Mouse (Mus musculus): ENCODE results near the gene Tpi1. TPM values are rescaled to one million over a fixed set of nuclear protein-coding genes. Genes with fewer than 3 reads are reported as not detected.

Tpi1 gene
- total RNA-seq, 2 experiments from 2014 or later: 17.9 to 64.1 TPM

GRCm38 (mm10) chr6:124786756-124787420 lies 27.2 kb downstream of the Tpi1 start:
- no peak for ATAC-seq (replicated peaks; ENCODE audit: low FRiP score, poor library complexity, severe bottlenecking)

- ATAC-seq (replicated peaks; ENCODE audit: low FRiP score, poor library complexity, severe bottlenecking): no peak
These were observed 31.7 kb downstream of the Tpi1 start for GRCm38 (mm10) chr6:124782436-124782835.

- ATAC-seq (replicated peaks; ENCODE audit: low FRiP score, poor library complexity, severe bottlenecking): no peak
These were observed 33.2 kb downstream of the Tpi1 start for GRCm38 (mm10) chr6:124780917-124781316.

GRCm38 (mm10) chr6:124779984-124780416 lies 34.1 kb downstream of the Tpi1 start:
- ATAC-seq (replicated peaks; ENCODE audit: low FRiP score, poor library complexity, severe bottlenecking): no peak

- ATAC-seq (replicated peaks; ENCODE audit: low FRiP score, poor library complexity, severe bottlenecking): no peak
These were observed 34.7 kb downstream of the Tpi1 start, which contains the start of gene Lrrc23 for GRCm38 (mm10) chr6:124779222-124779983. TSS of gene Lrrc23 (minus strand) at chr6:124779727.

- no peak for ATAC-seq (replicated peaks; ENCODE audit: low FRiP score, poor library complexity, severe bottlenecking)
These were observed 43.6 kb downstream of the Tpi1 start for GRCm38 (mm10) chr6:124770511-124770910.

GRCm38 (mm10) chr6:124770013-124770412 lies 44.1 kb downstream of the Tpi1 start:
- ATAC-seq (replicated peaks; ENCODE audit: low FRiP score, poor library complexity, severe bottlenecking): no peak

- ATAC-seq (replicated peaks; ENCODE audit: low FRiP score, poor library complexity, severe bottlenecking): no peak
These were observed 44.9 kb downstream of the Tpi1 start, which contains the start of gene Eno2 for GRCm38 (mm10) chr6:124769101-124769765. TSS of gene Eno2 (minus strand) at chr6:124769673.

GRCm38 (mm10) chr6:124768704-124769044 lies 45.4 kb downstream of the Tpi1 start:
- ATAC-seq (replicated peaks; ENCODE audit: low FRiP score, poor library complexity, severe bottlenecking): no peak

GRCm38 (mm10) chr6:124767920-124768703 lies 46.0 kb downstream of the Tpi1 start:
- peak; percentile 33; the same call in 1 of the 2 replicates for ATAC-seq (replicated peaks; ENCODE audit: low FRiP score, poor library complexity, severe bottlenecking)

GRCm38 (mm10) chr6:124767536-124767919 lies 46.6 kb downstream of the Tpi1 start:
- no peak for ATAC-seq (replicated peaks; ENCODE audit: low FRiP score, poor library complexity, severe bottlenecking)

- ATAC-seq (replicated peaks; ENCODE audit: low FRiP score, poor library complexity, severe bottlenecking): no peak
These were observed 48.1 kb downstream of the Tpi1 start for GRCm38 (mm10) chr6:124765951-124766350.

Other genes with a start within 250 kb of the Tpi1 start
- not detected in 2 replicates for gene C1rb, start 244.0 kb downstream of the Tpi1 start, total RNA-seq (2015; ENCODE audit: low replicate concordance)
- gene C1rb, start 244.0 kb downstream of the Tpi1 start, total RNA-seq (2017; ENCODE audit: low replicate concordance): not detected in 2 replicates
- not detected in 2 replicates for gene C1s2, start 178.2 kb downstream of the Tpi1 start, total RNA-seq (2015; ENCODE audit: low replicate concordance)
- gene C1s2, start 178.2 kb downstream of the Tpi1 start, total RNA-seq (2017; ENCODE audit: low replicate concordance): not detected in 2 replicates
- gene Lpcat3, start 151.3 kb downstream of the Tpi1 start, total RNA-seq (2015; ENCODE audit: low replicate concordance): 452 and 538 TPM in 2 replicates
- 191 and 249 TPM in 2 replicates for gene Lpcat3, start 151.3 kb downstream of the Tpi1 start, total RNA-seq (2017; ENCODE audit: low replicate concordance)
- gene Emg1, start 102.1 kb downstream of the Tpi1 start, total RNA-seq (2015; ENCODE audit: low replicate concordance): 103 and 153 TPM in 2 replicates
- gene Emg1, start 102.1 kb downstream of the Tpi1 start, total RNA-seq (2017; ENCODE audit: low replicate concordance): 69.4 and 86.4 TPM in 2 replicates
- 61.2 and 143 TPM in 2 replicates for gene Phb2, start 102.0 kb downstream of the Tpi1 start, total RNA-seq (2015; ENCODE audit: low replicate concordance)
- gene Phb2, start 102.0 kb downstream of the Tpi1 start, total RNA-seq (2017; ENCODE audit: low replicate concordance): 76.0 and 79.9 TPM in 2 replicates
- gene Ptpn6, start 75.6 kb downstream of the Tpi1 start, total RNA-seq (2015; ENCODE audit: low replicate concordance): 39.3 and 91.8 TPM in 2 replicates
- 91.8 and 94.2 TPM in 2 replicates for gene Ptpn6, start 75.6 kb downstream of the Tpi1 start, total RNA-seq (2017; ENCODE audit: low replicate concordance)
- gene Grcc10, start 72.9 kb downstream of the Tpi1 start, total RNA-seq (2015; ENCODE audit: low replicate concordance): 26.0 and 63.4 TPM in 2 replicates
- 21.9 and 23.3 TPM in 2 replicates for gene Grcc10, start 72.9 kb downstream of the Tpi1 start, total RNA-seq (2017; ENCODE audit: low replicate concordance)
- not detected in 2 replicates for gene Gm45234, start 58.3 kb downstream of the Tpi1 start, total RNA-seq (2015; ENCODE audit: low replicate concordance)
- not detected in 2 replicates for gene Gm45234, start 58.3 kb downstream of the Tpi1 start, total RNA-seq (2017; ENCODE audit: low replicate concordance)
- 9.4 and 13.8 TPM in 2 replicates for gene Atn1, start 57.8 kb downstream of the Tpi1 start, total RNA-seq (2015; ENCODE audit: low replicate concordance)
- 0.15 and 0.51 TPM in 2 replicates for gene Atn1, start 57.8 kb downstream of the Tpi1 start, total RNA-seq (2017; ENCODE audit: low replicate concordance)
- not detected in 2 replicates for gene Eno2, start 44.6 kb downstream of the Tpi1 start, total RNA-seq (2015; ENCODE audit: low replicate concordance)
- gene Eno2, start 44.6 kb downstream of the Tpi1 start, total RNA-seq (2017; ENCODE audit: low replicate concordance): not detected in 2 replicates
- gene Lrrc23, start 34.6 kb downstream of the Tpi1 start, total RNA-seq (2015; ENCODE audit: low replicate concordance): not detected in 2 replicates
- not detected in 2 replicates for gene Lrrc23, start 34.6 kb downstream of the Tpi1 start, total RNA-seq (2017; ENCODE audit: low replicate concordance)
- 3.4 and 9.7 TPM in 2 replicates for gene Spsb2, start 5.6 kb downstream of the Tpi1 start, total RNA-seq (2015; ENCODE audit: low replicate concordance)
- gene Spsb2, start 5.6 kb downstream of the Tpi1 start, total RNA-seq (2017; ENCODE audit: low replicate concordance): 7.6 and 8.2 TPM in 2 replicates
- 35.6 and 60.5 TPM in 2 replicates for gene Usp5, start 15.2 kb upstream of the Tpi1 start, total RNA-seq (2015; ENCODE audit: low replicate concordance)
- gene Usp5, start 15.2 kb upstream of the Tpi1 start, total RNA-seq (2017; ENCODE audit: low replicate concordance): 41.2 and 53.1 TPM in 2 replicates
- gene Cdca3, start 15.3 kb upstream of the Tpi1 start, total RNA-seq (2015; ENCODE audit: low replicate concordance): 529 and 565 TPM in 2 replicates
- gene Cdca3, start 15.3 kb upstream of the Tpi1 start, total RNA-seq (2017; ENCODE audit: low replicate concordance): 409 and 459 TPM in 2 replicates
- gene Gnb3, start 26.0 kb upstream of the Tpi1 start, total RNA-seq (2015; ENCODE audit: low replicate concordance): not detected in 2 replicates
- not detected in 2 replicates for gene Gnb3, start 26.0 kb upstream of the Tpi1 start, total RNA-seq (2017; ENCODE audit: low replicate concordance)
- gene P3h3, start 43.5 kb upstream of the Tpi1 start, total RNA-seq (2015; ENCODE audit: low replicate concordance): 1.1 and 2.5 TPM in 2 replicates
- gene P3h3, start 43.5 kb upstream of the Tpi1 start, total RNA-seq (2017; ENCODE audit: low replicate concordance): 0.83 and 3.0 TPM in 2 replicates
- not detected in 2 replicates for gene Gpr162, start 49.7 kb upstream of the Tpi1 start, total RNA-seq (2015; ENCODE audit: low replicate concordance)
- not detected in 2 replicates for gene Gpr162, start 49.7 kb upstream of the Tpi1 start, total RNA-seq (2017; ENCODE audit: low replicate concordance)
- gene Cd4, start 73.9 kb upstream of the Tpi1 start, total RNA-seq (2015; ENCODE audit: low replicate concordance): 4.3 and 12.2 TPM in 2 replicates
- 5.0 and 6.8 TPM in 2 replicates for gene Cd4, start 73.9 kb upstream of the Tpi1 start, total RNA-seq (2017; ENCODE audit: low replicate concordance)
- 1.8 TPM in 1 of 2 replicates, not detected in the other for gene Lag3, start 97.4 kb upstream of the Tpi1 start, total RNA-seq (2015; ENCODE audit: low replicate concordance)
- gene Lag3, start 97.4 kb upstream of the Tpi1 start, total RNA-seq (2017; ENCODE audit: low replicate concordance): 0.90 TPM in 1 of 2 replicates, not detected in the other
- gene Ptms, start 105.8 kb upstream of the Tpi1 start, total RNA-seq (2015; ENCODE audit: low replicate concordance): 15.5 and 20.5 TPM in 2 replicates
- gene Ptms, start 105.8 kb upstream of the Tpi1 start, total RNA-seq (2017; ENCODE audit: low replicate concordance): 7.9 and 18.6 TPM in 2 replicates
- 44.0 and 45.3 TPM in 2 replicates for gene Mlf2, start 117.1 kb upstream of the Tpi1 start, total RNA-seq (2015; ENCODE audit: low replicate concordance)
- gene Mlf2, start 117.1 kb upstream of the Tpi1 start, total RNA-seq (2017; ENCODE audit: low replicate concordance): 18.5 and 42.2 TPM in 2 replicates
- gene Cops7a, start 151.2 kb upstream of the Tpi1 start, total RNA-seq (2015; ENCODE audit: low replicate concordance): 14.3 and 17.3 TPM in 2 replicates
- 4.1 and 4.9 TPM in 2 replicates for gene Cops7a, start 151.2 kb upstream of the Tpi1 start, total RNA-seq (2017; ENCODE audit: low replicate concordance)
- not detected in 2 replicates for gene Pianp, start 182.4 kb upstream of the Tpi1 start, total RNA-seq (2015; ENCODE audit: low replicate concordance)
- not detected in 2 replicates for gene Pianp, start 182.4 kb upstream of the Tpi1 start, total RNA-seq (2017; ENCODE audit: low replicate concordance)
- gene Zfp384, start 194.8 kb upstream of the Tpi1 start, total RNA-seq (2015; ENCODE audit: low replicate concordance): 49.4 and 54.1 TPM in 2 replicates
- 25.8 and 41.2 TPM in 2 replicates for gene Zfp384, start 194.8 kb upstream of the Tpi1 start, total RNA-seq (2017; ENCODE audit: low replicate concordance)
- gene Ing4, start 225.5 kb upstream of the Tpi1 start, total RNA-seq (2015; ENCODE audit: low replicate concordance): 5.0 and 5.4 TPM in 2 replicates
- gene Ing4, start 225.5 kb upstream of the Tpi1 start, total RNA-seq (2017; ENCODE audit: low replicate concordance): 59.6 and 60.0 TPM in 2 replicates
- gene Acrbp, start 235.4 kb upstream of the Tpi1 start, total RNA-seq (2015; ENCODE audit: low replicate concordance): 4.3 and 9.6 TPM in 2 replicates
- gene Acrbp, start 235.4 kb upstream of the Tpi1 start, total RNA-seq (2017; ENCODE audit: low replicate concordance): 0.68 and 9.4 TPM in 2 replicates

All from erythroid progenitor cell, adult 5-6 weeks (primary cell).